Mouse (Mus musculus): ENCODE results near the gene Pebp1. TPM values are rescaled to one million over a fixed set of nuclear protein-coding genes. Genes with fewer than 3 reads are reported as not detected.
"Not testable (repeated sequence)": the region's sequence is repeated elsewhere in the genome, so short reads cannot be mapped to it uniquely, and the experiment has no call there.

Pebp1 gene
- polyA plus RNA-seq, 1 experiment from 2014 or later, result 174 TPM

GRCm38 (mm10) chr5:117307699-117308098 is 20.3 kb upstream of the Pebp1 start:
- Histone ChIP-seq H3K9me3 (replicated peaks; ENCODE audit: control insufficient read depth, low read length) (no peaks in the 10 kb centered on the region), H3K4me2 (ENCODE audit: low read depth, low read length) (no peak overlapping the region), H3K4me3 (ENCODE audit: low read depth, low read length) (no peak overlapping the region), H3K36me3 (ENCODE audit: control insufficient read depth, insufficient read depth) (no peaks in the 10 kb centered on the region), H3K9ac (ENCODE audit: low read depth, low read length) (no peak overlapping the region), H3K27me3 (ENCODE audit: control insufficient read depth, insufficient read depth, low read depth, low read length) (no peaks in the 10 kb centered on the region), H3K4me1 (ENCODE audit: control insufficient read depth, low read depth, low read length) (no peaks in the 10 kb centered on the region; the same call in 1 of the 2 replicates), H3K27ac (ENCODE audit: low read length) (no peak overlapping the region)
- WGBS (ENCODE audit: insufficient replicate concordance), result 15% methylated on average over 11 of the region's 11 CpGs
- ATAC-seq (ENCODE audit: low read depth), result peak; percentile 45; the same call in 1 of the 2 replicates

GRCm38 (mm10) chr5:117306826-117307225 is 19.4 kb upstream of the Pebp1 start:
- Histone ChIP-seq H3K27ac (ENCODE audit: low read length) (no peak overlapping the region), H3K4me2 (ENCODE audit: low read depth, low read length) (no peak overlapping the region), H3K27me3 (ENCODE audit: control insufficient read depth, insufficient read depth, low read depth, low read length) (no peaks in the 10 kb centered on the region), H3K9ac (ENCODE audit: low read depth, low read length) (no peak overlapping the region), H3K9me3 (replicated peaks; ENCODE audit: control insufficient read depth, low read length) (no peaks in the 10 kb centered on the region), H3K36me3 (ENCODE audit: control insufficient read depth, insufficient read depth) (no peaks in the 10 kb centered on the region), H3K4me1 (ENCODE audit: control insufficient read depth, low read depth, low read length) (no peaks in the 10 kb centered on the region; the same call in 1 of the 2 replicates), H3K4me3 (ENCODE audit: low read depth, low read length) (no peak overlapping the region)
- WGBS (ENCODE audit: insufficient replicate concordance), result 70% methylated on average over 2 of the region's 2 CpGs
- no peak for ATAC-seq (ENCODE audit: low read depth)

DNA sequence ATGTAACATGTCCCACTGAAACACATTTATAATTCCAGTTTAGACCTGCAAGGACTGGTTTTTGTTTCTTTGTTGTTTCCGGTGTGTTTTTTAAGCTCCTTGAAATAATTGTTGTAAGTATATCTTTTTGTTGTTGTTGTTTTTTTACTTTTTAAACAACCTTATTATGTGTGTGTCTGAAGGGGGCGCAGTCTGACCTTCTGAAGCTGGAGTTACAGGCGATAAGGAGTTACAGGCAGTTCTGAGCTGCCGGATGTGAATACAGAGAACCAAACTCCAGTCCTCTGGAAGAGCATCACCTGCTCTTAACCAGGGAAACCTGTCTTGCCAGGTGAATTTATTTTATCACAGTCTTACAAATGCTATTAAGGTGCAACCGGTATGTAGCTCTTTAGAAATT is 18.3 kb upstream of the Pebp1 start:
- no peak overlapping the region for H3K4me3 ChIP-seq (ENCODE audit: low read depth, low read length)
- H3K27ac ChIP-seq (ENCODE audit: low read length), result no peak overlapping the region
- no peaks in the 10 kb centered on the region for H3K9me3 ChIP-seq (replicated peaks; ENCODE audit: control insufficient read depth, low read length)
- H3K27me3 ChIP-seq (ENCODE audit: control insufficient read depth, insufficient read depth, low read depth, low read length), result no peaks in the 10 kb centered on the region
- H3K36me3 ChIP-seq (ENCODE audit: control insufficient read depth, insufficient read depth), result no peaks in the 10 kb centered on the region
- H3K4me1 ChIP-seq (ENCODE audit: control insufficient read depth, low read depth, low read length), result no peaks in the 10 kb centered on the region; the same call in 1 of the 2 replicates
- ATAC-seq (ENCODE audit: low read depth), result no peak
- 74% methylated on average over 5 of the region's 5 CpGs for WGBS (ENCODE audit: insufficient replicate concordance)
- no peak overlapping the region for H3K9ac ChIP-seq (ENCODE audit: low read depth, low read length)
- no peak overlapping the region for H3K4me2 ChIP-seq (ENCODE audit: low read depth, low read length)

GRCm38 (mm10) chr5:117304947-117305346 is 17.5 kb upstream of the Pebp1 start:
- Histone ChIP-seq H3K4me2 (ENCODE audit: low read depth, low read length) (no peak overlapping the region), H3K4me3 (ENCODE audit: low read depth, low read length) (no peak overlapping the region), H3K27me3 (ENCODE audit: control insufficient read depth, insufficient read depth, low read depth, low read length) (no peaks in the 10 kb centered on the region), H3K9ac (ENCODE audit: low read depth, low read length) (no peak overlapping the region), H3K4me1 (ENCODE audit: control insufficient read depth, low read depth, low read length) (no peaks in the 10 kb centered on the region; the same call in 1 of the 2 replicates), H3K36me3 (ENCODE audit: control insufficient read depth, insufficient read depth) (no peaks in the 10 kb centered on the region), H3K27ac (ENCODE audit: low read length) (no peak overlapping the region), H3K9me3 (replicated peaks; ENCODE audit: control insufficient read depth, low read length) (no peaks in the 10 kb centered on the region)
- no peak for ATAC-seq (ENCODE audit: low read depth)
- 41% methylated on average over 7 of the region's 7 CpGs for WGBS (ENCODE audit: insufficient replicate concordance)

DNA sequence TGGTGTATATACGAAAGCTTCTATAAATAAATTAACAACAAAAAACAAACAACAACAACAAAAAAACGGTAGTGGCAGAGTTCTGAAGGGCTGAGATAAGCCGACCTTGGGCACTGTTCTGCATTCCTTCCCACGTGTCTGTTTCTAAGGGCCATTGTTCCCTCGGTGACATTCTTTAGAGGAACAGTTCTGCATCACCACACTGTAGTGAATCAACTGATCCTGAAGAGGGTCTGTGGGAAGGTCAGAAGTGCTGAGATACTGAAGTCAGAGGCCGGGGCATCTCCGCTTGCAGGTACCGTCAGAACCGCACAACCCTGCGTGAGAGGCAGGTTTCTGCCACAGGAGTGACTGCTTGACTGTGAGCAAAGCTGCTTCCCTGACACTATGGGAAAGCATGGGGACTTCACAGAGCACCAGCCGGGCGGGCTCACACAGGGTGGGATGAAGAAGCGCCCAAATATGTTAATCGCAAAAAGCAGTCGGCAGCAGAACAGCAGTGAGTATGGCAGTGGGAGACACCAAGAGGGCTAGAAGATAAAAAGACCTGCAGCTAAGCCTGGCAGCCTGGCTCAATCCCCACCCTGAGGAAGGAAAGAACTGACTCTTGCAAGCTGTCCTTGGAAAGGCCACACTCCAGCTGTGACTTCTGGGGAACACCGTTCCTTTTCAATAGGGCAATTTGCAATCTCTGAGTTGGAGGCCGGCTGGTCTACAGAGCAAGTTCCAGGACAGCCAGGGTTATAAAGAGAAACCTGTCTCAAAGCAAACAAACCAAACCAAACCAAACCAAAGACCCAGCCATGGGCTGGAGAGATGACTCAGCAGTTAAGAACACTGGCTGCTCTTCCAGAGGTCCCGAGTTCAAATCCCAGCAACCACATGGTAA is 16.5 kb upstream of the Pebp1 start:
- no peak overlapping the region for H3K27ac ChIP-seq (ENCODE audit: low read length)
- H3K27me3 ChIP-seq (ENCODE audit: control insufficient read depth, insufficient read depth, low read depth, low read length), result no peaks in the 10 kb centered on the region
- no peaks in the 10 kb centered on the region for H3K36me3 ChIP-seq (ENCODE audit: control insufficient read depth, insufficient read depth)
- no peak for ATAC-seq (ENCODE audit: low read depth)
- WGBS (ENCODE audit: insufficient replicate concordance), result 54% methylated on average over 18 of the region's 18 CpGs
- no peaks in the 10 kb centered on the region; the same call in 1 of the 2 replicates for H3K4me1 ChIP-seq (ENCODE audit: control insufficient read depth, low read depth, low read length)
- H3K9me3 ChIP-seq (replicated peaks; ENCODE audit: control insufficient read depth, low read length), result no peaks in the 10 kb centered on the region
- H3K4me3 ChIP-seq (ENCODE audit: low read depth, low read length), result no peak overlapping the region
- no peak overlapping the region for H3K4me2 ChIP-seq (ENCODE audit: low read depth, low read length)
- H3K9ac ChIP-seq (ENCODE audit: low read depth, low read length), result no peak overlapping the region

DNA sequence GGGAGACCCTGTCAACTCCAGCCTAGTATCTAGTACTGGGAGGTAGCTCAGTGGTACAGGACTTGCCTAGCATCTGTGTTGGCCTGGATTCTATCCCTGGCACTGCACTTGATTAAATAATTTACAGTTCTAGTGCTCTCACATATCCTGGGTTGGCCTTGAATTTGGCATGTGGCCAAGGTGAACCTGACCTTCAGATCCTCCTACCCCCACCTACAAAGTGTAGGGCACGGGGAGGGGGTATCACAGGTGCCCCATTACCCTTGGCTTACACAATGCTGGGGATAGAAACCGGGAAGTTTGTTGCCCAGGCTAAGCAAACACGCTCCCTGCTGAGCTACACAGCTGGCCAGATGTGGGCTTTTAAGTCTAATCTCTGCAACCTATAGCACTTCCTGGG is 15.5 kb upstream of the Pebp1 start:
- WGBS (ENCODE audit: insufficient replicate concordance), result 53% methylated on average over 3 of the region's 3 CpGs
- H3K4me3 ChIP-seq (ENCODE audit: low read depth, low read length), result no peak overlapping the region
- H3K36me3 ChIP-seq (ENCODE audit: control insufficient read depth, insufficient read depth), result no peaks in the 10 kb centered on the region
- no peak overlapping the region for H3K27ac ChIP-seq (ENCODE audit: low read length)
- H3K27me3 ChIP-seq (ENCODE audit: control insufficient read depth, insufficient read depth, low read depth, low read length), result no peaks in the 10 kb centered on the region
- no peak overlapping the region for H3K9ac ChIP-seq (ENCODE audit: low read depth, low read length)
- H3K4me1 ChIP-seq (ENCODE audit: control insufficient read depth, low read depth, low read length), result no peaks in the 10 kb centered on the region; the same call in 1 of the 2 replicates
- 0 out of 2 replicates have a peak, but pooled peaks have one; percentile 9 for ATAC-seq (ENCODE audit: low read depth)
- no peaks in the 10 kb centered on the region for H3K9me3 ChIP-seq (replicated peaks; ENCODE audit: control insufficient read depth, low read length)
- H3K4me2 ChIP-seq (ENCODE audit: low read depth, low read length), result no peak overlapping the region

GRCm38 (mm10) chr5:117295011-117295410 is 7.6 kb upstream of the Pebp1 start:
- 0 out of 2 replicates have a peak, but pooled peaks have one; percentile 21 for ATAC-seq (ENCODE audit: low read depth)
- 68% methylated on average over 8 of the region's 8 CpGs for WGBS (ENCODE audit: insufficient replicate concordance)
- Histone ChIP-seq H3K9ac (ENCODE audit: low read depth, low read length) (no peak overlapping the region), H3K4me3 (ENCODE audit: low read depth, low read length) (no peak overlapping the region), H3K27me3 (ENCODE audit: control insufficient read depth, insufficient read depth, low read depth, low read length) (no peaks in the 10 kb centered on the region), H3K9me3 (replicated peaks; ENCODE audit: control insufficient read depth, low read length) (no peaks in the 10 kb centered on the region), H3K4me2 (ENCODE audit: low read depth, low read length) (no peak overlapping the region), H3K36me3 (ENCODE audit: control insufficient read depth, insufficient read depth) (no peaks in the 10 kb centered on the region), H3K4me1 (ENCODE audit: control insufficient read depth, low read depth, low read length) (no peaks in the 10 kb centered on the region), H3K27ac (ENCODE audit: low read length) (no peak overlapping the region)

DNA sequence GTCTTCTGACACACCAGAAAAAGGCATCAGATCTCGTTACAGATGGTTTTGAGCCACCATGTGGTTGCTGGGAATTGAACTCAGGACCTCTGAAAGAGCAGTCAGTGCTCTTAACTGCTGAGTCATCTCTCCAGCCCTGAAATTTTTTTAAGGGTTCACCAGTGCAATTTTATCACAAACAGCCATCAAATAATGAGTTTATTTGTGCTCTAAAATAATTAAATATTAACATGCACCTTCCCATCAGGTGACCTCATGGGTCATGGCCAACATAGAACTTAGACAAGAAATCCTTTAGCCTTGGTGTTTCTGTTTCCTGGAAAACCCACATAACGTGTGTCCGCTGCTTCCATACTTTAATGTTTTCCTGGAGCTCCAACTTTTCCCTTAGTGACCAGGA is 6.4 kb upstream of the Pebp1 start:
- not testable (repeated sequence) for H3K27ac ChIP-seq (ENCODE audit: low read length); H3K9ac ChIP-seq (ENCODE audit: low read depth, low read length)
- WGBS (ENCODE audit: insufficient replicate concordance), result 65% methylated on average over 3 of the region's 3 CpGs

GRCm38 (mm10) chr5:117292547-117292946 is 5.1 kb upstream of the Pebp1 start:
- H3K4me2 ChIP-seq (ENCODE audit: low read depth, low read length), result no peak overlapping the region
- H3K4me3 ChIP-seq (ENCODE audit: low read depth, low read length), result no peak overlapping the region
- ATAC-seq (ENCODE audit: low read depth), result no peak
- H3K9me3 ChIP-seq (replicated peaks; ENCODE audit: control insufficient read depth, low read length), result no peaks in the 10 kb centered on the region
- no peak overlapping the region for H3K27ac ChIP-seq (ENCODE audit: low read length)
- H3K4me1 ChIP-seq (ENCODE audit: control insufficient read depth, low read depth, low read length), result peaks cover 9% of the 10 kb centered on the region
- H3K36me3 ChIP-seq (ENCODE audit: control insufficient read depth, insufficient read depth), result no peaks in the 10 kb centered on the region
- no peak overlapping the region for H3K9ac ChIP-seq (ENCODE audit: low read depth, low read length)
- no peaks in the 10 kb centered on the region for H3K27me3 ChIP-seq (ENCODE audit: control insufficient read depth, insufficient read depth, low read depth, low read length)
- WGBS (ENCODE audit: insufficient replicate concordance), result 53% methylated on average over 6 of the region's 6 CpGs

More for the DNA sequence above, 6.4 kb upstream of the Pebp1 start:
- not testable (repeated sequence) for H3K4me1 ChIP-seq (ENCODE audit: control insufficient read depth, low read depth, low read length); H3K4me2 ChIP-seq (ENCODE audit: low read depth, low read length); ATAC-seq (ENCODE audit: low read depth); H3K9me3 ChIP-seq (replicated peaks; ENCODE audit: control insufficient read depth, low read length); H3K4me3 ChIP-seq (ENCODE audit: low read depth, low read length); H3K36me3 ChIP-seq (ENCODE audit: control insufficient read depth, insufficient read depth); H3K27me3 ChIP-seq (ENCODE audit: control insufficient read depth, insufficient read depth, low read depth, low read length)
